Mouse (Mus musculus) forebrain, postnatal 0 days (tissue): ENCODE measurements around the gene Nptx1. TPM values are rescaled to one million over a fixed set of nuclear protein-coding genes. Genes with fewer than 3 reads are reported as not detected.
A peak's percentile ranks its signal among the peaks of the same experiment; 100 is the strongest.

Source experiments
- ATAC-seq: fragments of 200-750 bp; cut with Nextera tagmentation; 2 replicates; pipeline ENCODE4 v1.8.0; 2017; ENCODE audit warnings: mild to moderate bottlenecking, moderate library complexity
- DNase-seq: peaks from one replicate; pipeline ENCODE4 v3.0.0-alpha.2; 2015
- H3K27ac ChIP-seq: fragments of 300-500 bp; sonication (generic); 2 replicates; pipeline ENCODE4 v1.5.1; 2014; ENCODE audit warnings: low read depth, mild to moderate bottlenecking, antibody characterized with exemption, low read length, moderate library complexity, mixed read lengths
- H3K27me3 ChIP-seq: fragments of 300-500 bp; sonication (generic); 2 replicates; pipeline ENCODE4 v1.6.1; 2014; ENCODE audit warnings: mild to moderate bottlenecking, low read length, mixed read lengths; ENCODE audit not compliant: insufficient read depth
- H3K36me3 ChIP-seq: fragments of 300-500 bp; sonication (generic); 2 replicates; pipeline ENCODE4 v1.6.1; 2014; ENCODE audit warnings: mild to moderate bottlenecking, moderate library complexity; ENCODE audit not compliant: insufficient read depth
- H3K4me1 ChIP-seq: fragments of 300-500 bp; sonication (generic); 2 replicates; pipeline ENCODE4 v1.6.1; 2014; ENCODE audit warnings: antibody characterized with exemption; ENCODE audit not compliant: insufficient read depth
- H3K4me2 ChIP-seq: fragments of 300-500 bp; sonication (generic); 2 replicates; pipeline ENCODE4 v1.6.1; 2014; ENCODE audit warnings: low read depth, mild to moderate bottlenecking, moderate library complexity
- H3K4me3 ChIP-seq: fragments of 300-500 bp; sonication (generic); 2 replicates; pipeline ENCODE4 v1.5.1; 2014; ENCODE audit warnings: low read depth, low read length, mixed read lengths
- H3K9ac ChIP-seq: fragments of 300-500 bp; sonication (generic); 2 replicates; pipeline ENCODE4 v1.6.1; 2014; ENCODE audit warnings: mild to moderate bottlenecking
- H3K9me3 ChIP-seq: fragments of 300-500 bp; sonication (generic); 2 replicates; pipeline ENCODE4 v1.6.1; 2016; ENCODE audit warnings: low read length
- CTCF ChIP-seq: sonication (generic); IDR thresholded peaks from 2 replicates; pipeline ENCODE4 v1.5.1; 2016; ENCODE audit warnings: antibody characterized with exemption, control low read depth, low read depth
- WGBS: fragments of 180-500 bp; shearing (Covaris S2); extraction: QIAGEN DNeasy Blood & Tissue Kit; methylation state at CpG from one replicate; pipeline ENCODE4 v1.1.7; 2014; 5-methylcytosine and 5-hydroxymethylcytosine counted together
- polyA plus RNA-seq: library from polyadenylated mRNA; unstranded; fragments of >200 nt; fragmentation: Nextera tagmentation; extraction: Ambion mirVana; gene quantifications from 2 replicates; pipeline ENCODE4 v1.2.1, GENCODE M21; 2015
- total RNA-seq: library from RNA; depleted of rRNA; stranded (reverse); fragments of >200 nt; gene quantifications from 2 replicates; pipeline ENCODE4 v1.2.3, GENCODE M21; 2014

The Nptx1 gene
- total and polyA plus RNA-seq, 2 experiments from 2014 or later: 6.9 to 14.2 TPM

DNA sequence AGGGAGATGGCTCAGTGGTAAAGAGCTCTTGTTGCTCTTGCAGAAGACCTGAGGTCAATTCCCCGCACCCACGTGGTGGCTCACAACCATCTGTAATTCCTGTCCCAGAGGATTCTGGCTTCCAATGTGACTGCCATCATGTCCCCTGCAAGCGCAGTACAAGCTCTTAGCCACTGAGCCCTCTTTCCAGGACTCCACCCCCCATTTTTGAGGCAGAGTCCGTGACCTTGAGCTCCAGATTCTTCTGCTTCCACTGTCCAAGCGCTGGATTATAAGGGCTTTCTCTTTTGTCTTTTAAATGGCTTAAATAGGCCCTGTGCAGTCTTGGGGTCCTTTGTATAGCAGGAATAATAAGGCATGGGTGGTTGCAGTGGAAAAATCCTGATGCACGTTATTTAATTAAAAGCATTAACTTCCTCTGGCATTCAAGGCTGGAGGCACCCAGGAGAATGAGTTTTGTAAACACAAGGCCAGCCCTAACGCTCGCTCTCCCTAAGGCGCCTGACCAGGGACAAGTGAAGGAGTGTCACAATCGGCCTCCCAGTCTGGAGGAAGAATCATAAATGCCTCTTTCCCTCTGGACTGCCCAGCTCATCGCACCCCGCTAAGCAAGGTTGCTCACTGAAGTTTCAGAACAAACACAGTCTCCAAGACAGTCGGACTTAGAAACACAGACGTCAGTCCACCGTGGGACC lies 24.9 kb upstream of the Nptx1 start:
- 28% methylated on average over 15 of the region's 15 CpGs for WGBS
- ATAC-seq (no peak), DNase-seq (no peak)
- Histone ChIP-seq H3K4me3 (no peak overlapping the region), H3K36me3 (no peaks in the 10 kb centered on the region), H3K27ac (no peak overlapping the region), H3K9ac (no peak overlapping the region), H3K9me3 (no peaks in the 10 kb centered on the region), H3K4me1 (no peaks in the 10 kb centered on the region), H3K4me2 (no peak overlapping the region), H3K27me3 (no peaks in the 10 kb centered on the region)
- no peak for TF ChIP-seq CTCF

DNA sequence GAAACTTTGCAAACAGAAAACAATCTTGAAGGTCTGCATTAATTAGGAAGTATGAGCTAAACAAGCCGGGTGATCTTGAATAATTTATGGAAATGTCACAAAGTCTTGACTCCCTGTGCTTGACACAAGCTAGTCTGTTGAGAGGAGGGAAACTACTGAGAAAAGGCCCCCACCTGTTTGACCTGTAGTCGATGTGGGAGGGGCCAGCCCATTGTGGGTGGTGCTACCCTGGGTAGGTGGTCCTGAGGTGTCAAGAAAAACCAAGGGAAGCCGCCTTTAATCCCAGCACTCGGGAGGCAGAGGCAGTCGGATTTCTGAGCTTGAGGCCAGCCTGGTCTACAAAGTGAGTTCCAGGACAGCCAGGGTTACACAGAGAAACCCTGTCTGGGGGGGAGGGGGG lies 18.6 kb upstream of the Nptx1 start:
- DNase-seq: no peak
- H3K9me3 ChIP-seq: no peaks in the 10 kb centered on the region
- H3K36me3 ChIP-seq: no peaks in the 10 kb centered on the region
- no peak for TF ChIP-seq CTCF
- no peaks in the 10 kb centered on the region for H3K27me3 ChIP-seq
- H3K4me3 ChIP-seq: no peak overlapping the region
- no peak overlapping the region for H3K27ac ChIP-seq
- ATAC-seq: no peak
- no peak overlapping the region for H3K9ac ChIP-seq
- H3K4me1 ChIP-seq: no peaks in the 10 kb centered on the region
- no peak overlapping the region for H3K4me2 ChIP-seq
- WGBS: 56% methylated on average over 5 of the region's 5 CpGs

DNA sequence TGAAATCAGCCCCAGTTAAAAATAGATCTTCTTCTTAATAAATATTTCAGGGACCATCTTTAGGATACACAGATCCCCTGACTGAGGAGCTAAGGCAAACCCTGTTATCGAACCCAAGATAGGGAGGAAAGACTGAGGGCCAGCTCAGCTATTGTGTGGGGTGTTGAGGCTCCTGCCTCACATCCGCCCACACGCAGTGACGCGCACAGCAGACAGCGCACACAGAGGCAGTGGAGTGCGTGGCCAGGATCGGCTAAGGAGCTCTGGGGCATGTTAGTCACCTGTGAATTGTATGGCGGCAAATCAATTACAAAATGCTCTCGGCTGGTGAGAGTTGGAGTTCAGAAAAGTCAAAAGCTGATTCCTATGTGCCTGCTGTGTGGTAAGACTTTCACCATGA lies 18.1 kb upstream of the Nptx1 start:
- Histone ChIP-seq H3K36me3 (no peaks in the 10 kb centered on the region), H3K9ac (no peak overlapping the region), H3K27me3 (no peaks in the 10 kb centered on the region), H3K27ac (no peak overlapping the region), H3K4me3 (no peak overlapping the region), H3K4me1 (no peaks in the 10 kb centered on the region), H3K4me2 (no peak overlapping the region), H3K9me3 (no peaks in the 10 kb centered on the region)
- TF ChIP-seq CTCF: no peak
- DNase-seq (no peak), ATAC-seq (0 out of 2 replicates have a peak, but pooled peaks have one; percentile 43)
- WGBS: 35% methylated on average over 10 of the region's 10 CpGs

DNA sequence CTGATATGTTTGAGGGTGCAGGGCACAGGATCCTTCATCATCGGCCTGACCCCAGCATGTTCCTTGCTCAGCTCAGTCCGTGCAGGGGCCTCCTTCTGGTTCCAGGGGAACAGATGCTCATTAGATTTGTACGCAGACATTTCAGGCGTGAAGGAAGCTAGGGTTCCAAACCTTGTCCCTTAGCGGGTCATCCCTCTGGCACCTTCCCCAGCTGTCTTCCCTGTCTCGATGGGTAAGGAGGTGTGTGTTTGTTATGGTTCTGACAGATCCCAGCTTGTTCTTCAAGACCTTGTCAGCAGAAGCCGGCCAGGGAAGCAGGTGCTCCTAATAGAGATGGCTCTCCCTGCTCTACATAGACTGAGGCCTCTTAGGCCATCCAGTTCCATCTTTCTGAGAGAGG lies 17.5 kb upstream of the Nptx1 start:
- H3K36me3 ChIP-seq: no peaks in the 10 kb centered on the region
- H3K27me3 ChIP-seq: no peaks in the 10 kb centered on the region
- H3K9me3 ChIP-seq: no peaks in the 10 kb centered on the region
- no peak overlapping the region for H3K27ac ChIP-seq
- H3K4me2 ChIP-seq: no peak overlapping the region
- TF ChIP-seq CTCF: no peak
- ATAC-seq (no peak), DNase-seq (no peak)
- no peak overlapping the region for H3K4me3 ChIP-seq
- no peaks in the 10 kb centered on the region for H3K4me1 ChIP-seq
- 60% methylated on average over 7 of the region's 7 CpGs for WGBS
- H3K9ac ChIP-seq: no peak overlapping the region

DNA sequence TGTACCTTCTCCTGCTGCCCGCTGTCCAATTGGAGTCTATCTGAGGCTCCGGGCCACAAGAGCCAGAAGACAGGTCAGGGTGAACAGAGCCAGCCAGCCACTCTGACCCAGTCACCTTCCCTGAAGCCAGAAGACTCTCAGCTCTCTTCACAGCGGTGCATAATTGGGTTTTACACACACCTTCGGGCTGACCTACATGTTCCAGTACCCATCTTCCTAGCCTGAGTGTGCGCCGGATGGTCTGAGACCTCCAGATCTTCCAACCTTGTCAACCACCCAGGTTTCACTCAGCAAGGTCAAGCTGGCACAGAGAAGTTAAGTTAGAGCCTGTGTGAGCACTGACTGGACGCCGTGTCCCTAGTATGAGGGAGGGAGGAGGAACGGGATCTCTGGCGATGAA lies 16.8 kb upstream of the Nptx1 start:
- Histone ChIP-seq H3K4me2 (no peak overlapping the region), H3K27ac (no peak overlapping the region), H3K9me3 (no peaks in the 10 kb centered on the region), H3K27me3 (no peaks in the 10 kb centered on the region), H3K4me3 (no peak overlapping the region), H3K4me1 (peaks cover 1% of the 10 kb centered on the region; the same call in 1 of the 2 replicates), H3K9ac (no peak overlapping the region), H3K36me3 (no peaks in the 10 kb centered on the region)
- DNase-seq: no peak
- WGBS: 86% methylated on average over 10 of the region's 10 CpGs
- TF ChIP-seq CTCF: no peak
- no peak for ATAC-seq

DNA sequence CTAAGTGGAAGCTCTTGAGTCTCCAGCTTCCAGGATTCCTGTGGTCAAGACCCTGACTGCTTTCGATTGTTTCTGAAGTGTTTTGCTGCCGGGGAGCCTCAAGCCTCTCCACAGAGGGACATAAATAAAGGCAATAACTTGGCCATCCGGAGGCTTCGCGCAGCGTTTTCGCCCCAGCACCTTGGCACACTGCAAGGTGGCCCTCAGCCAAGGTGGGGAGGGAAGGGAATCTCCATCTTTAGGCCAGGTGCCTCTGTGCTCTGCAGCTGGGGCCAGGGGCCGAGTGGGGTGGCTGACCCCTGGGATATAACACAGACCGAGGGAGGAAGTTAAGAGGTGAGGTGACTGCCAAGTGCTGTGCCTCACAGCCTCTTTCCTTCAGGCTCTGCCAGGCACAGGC lies 15.6 kb upstream of the Nptx1 start:
- DNase-seq (no peak), ATAC-seq (no peak)
- Histone ChIP-seq H3K4me1 (peaks cover 8% of the 10 kb centered on the region; the same call in 1 of the 2 replicates), H3K4me2 (no peak overlapping the region), H3K27me3 (no peaks in the 10 kb centered on the region), H3K9me3 (no peaks in the 10 kb centered on the region), H3K27ac (no peak overlapping the region), H3K36me3 (no peaks in the 10 kb centered on the region), H3K9ac (no peak overlapping the region), H3K4me3 (no peak overlapping the region)
- WGBS: 62% methylated on average over 9 of the region's 9 CpGs
- TF ChIP-seq CTCF: no peak

DNA sequence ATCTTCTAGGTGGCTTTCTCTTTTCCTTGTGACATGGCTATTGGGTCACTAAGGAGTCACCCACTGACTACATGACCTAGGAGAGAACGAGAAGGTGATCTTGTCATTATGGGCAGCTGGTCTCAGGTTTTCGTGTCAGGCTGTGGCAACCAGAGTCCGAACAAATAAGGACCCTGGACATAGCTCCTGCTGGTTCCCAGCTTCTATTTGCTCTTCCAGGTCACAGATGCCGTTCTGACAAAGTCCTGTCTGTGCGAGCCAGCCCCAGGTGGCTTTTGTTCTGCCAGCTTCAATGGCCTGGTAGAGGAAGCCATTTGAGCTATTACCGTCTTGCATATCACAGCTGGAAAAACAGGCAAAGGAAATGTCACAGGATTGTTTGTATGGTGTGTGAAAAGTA lies 14.7 kb upstream of the Nptx1 start:
- no peaks in the 10 kb centered on the region for H3K36me3 ChIP-seq
- no peaks in the 10 kb centered on the region for H3K27me3 ChIP-seq
- H3K4me1 ChIP-seq: peaks cover 12% of the 10 kb centered on the region; the same call in 1 of the 2 replicates
- H3K27ac ChIP-seq: no peak overlapping the region
- no peak for TF ChIP-seq CTCF
- DNase-seq: no peak
- no peak overlapping the region for H3K4me2 ChIP-seq
- H3K9me3 ChIP-seq: no peaks in the 10 kb centered on the region
- 24% methylated on average over 6 of the region's 6 CpGs for WGBS
- H3K9ac ChIP-seq: no peak overlapping the region
- ATAC-seq: no peak
- H3K4me3 ChIP-seq: no peak overlapping the region
